Mouse (Mus musculus) forebrain, embryonic 16.5 days (tissue): ENCODE measurements around the gene Hs3st2. TPM values are rescaled to one million over a fixed set of nuclear protein-coding genes. Genes with fewer than 3 reads are reported as not detected.

ENCODE experiments used
- ATAC-seq: fragments of 200-750 bp; cut with Nextera tagmentation; 2 replicates; pipeline ENCODE4 v1.8.0; 2017; ENCODE audit warnings: mild to moderate bottlenecking, moderate library complexity
- H3K27ac ChIP-seq: fragments of 300-500 bp; sonication (generic); 2 replicates; pipeline ENCODE4 v1.5.1; 2014; ENCODE audit warnings: low read length, control low read depth
- H3K27me3 ChIP-seq: fragments of 300-500 bp; sonication (generic); replicated peaks from 2 replicates; pipeline ENCODE4 v1.6.1; 2014; ENCODE audit warnings: low read length; ENCODE audit not compliant: control insufficient read depth, insufficient read depth
- H3K36me3 ChIP-seq: fragments of 300-500 bp; sonication (generic); 2 replicates; pipeline ENCODE4 v1.6.1; 2014; ENCODE audit not compliant: control insufficient read depth, insufficient read depth
- H3K4me1 ChIP-seq: fragments of 300-500 bp; sonication (generic); replicated peaks from 2 replicates; pipeline ENCODE4 v1.6.1; 2014; ENCODE audit warnings: low read length; ENCODE audit not compliant: control insufficient read depth, insufficient read depth
- H3K4me2 ChIP-seq: fragments of 300-500 bp; sonication (generic); 2 replicates; pipeline ENCODE4 v1.6.1; 2014; ENCODE audit warnings: mild to moderate bottlenecking, low read length, control low read depth
- H3K4me3 ChIP-seq: fragments of 300-500 bp; sonication (generic); replicated peaks from 2 replicates; pipeline ENCODE4 v1.5.1; 2014; ENCODE audit warnings: mild to moderate bottlenecking, low read length, control low read depth
- H3K9ac ChIP-seq: fragments of 300-500 bp; sonication (generic); replicated peaks from 2 replicates; pipeline ENCODE4 v1.6.1; 2014; ENCODE audit warnings: low read depth, low read length, control low read depth
- H3K9me3 ChIP-seq: fragments of 300-500 bp; sonication (generic); 2 replicates; pipeline ENCODE4 v1.6.1; 2016; ENCODE audit warnings: low read length; ENCODE audit not compliant: control insufficient read depth
- WGBS: fragments of 180-500 bp; shearing (Covaris S2); extraction: QIAGEN DNeasy Blood & Tissue Kit; methylation state at CpG from one replicate; pipeline ENCODE4 v1.1.7; 2014; 5-methylcytosine and 5-hydroxymethylcytosine counted together
- polyA plus RNA-seq: library from polyadenylated mRNA; unstranded; fragments of >200 nt; fragmentation: Nextera tagmentation; extraction: Ambion mirVana; gene quantifications from 2 replicates; pipeline ENCODE4 v1.2.1, GENCODE M21; 2015

The Hs3st2 gene
- polyA plus RNA-seq, 1 experiment from 2014 or later, result 18.1 TPM

DNA sequence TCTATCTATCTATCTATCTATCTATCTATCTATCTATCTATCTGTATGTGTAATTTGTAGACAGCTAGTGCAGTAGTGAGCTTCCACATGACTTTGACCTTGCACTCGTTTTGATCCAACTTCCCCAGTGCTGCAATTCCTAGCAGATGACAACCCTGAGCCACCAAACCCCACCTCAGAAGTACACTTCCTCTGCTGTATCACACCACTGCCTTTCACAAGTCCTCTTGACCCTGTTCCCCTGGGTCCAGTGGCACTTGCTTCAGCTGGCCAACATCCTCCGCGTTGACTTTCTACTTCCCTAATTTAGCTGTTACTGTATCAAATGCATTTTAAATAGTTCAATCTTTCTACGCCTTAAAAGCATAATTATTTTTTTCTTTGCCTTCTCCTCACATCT lies 54.6 kb downstream of the Hs3st2 start:
- Histone ChIP-seq H3K4me1 (peaks cover 10% of the 10 kb centered on the region), H3K9me3 (no peaks in the 10 kb centered on the region), H3K4me3 (no peak overlapping the region), H3K27me3 (no peaks in the 10 kb centered on the region), H3K27ac (no peak overlapping the region), H3K9ac (no peak overlapping the region), H3K4me2 (no peak overlapping the region), H3K36me3 (no peaks in the 10 kb centered on the region)
- ATAC-seq, result no peak
- WGBS, result 89% methylated on average over 4 of the region's 4 CpGs

DNA sequence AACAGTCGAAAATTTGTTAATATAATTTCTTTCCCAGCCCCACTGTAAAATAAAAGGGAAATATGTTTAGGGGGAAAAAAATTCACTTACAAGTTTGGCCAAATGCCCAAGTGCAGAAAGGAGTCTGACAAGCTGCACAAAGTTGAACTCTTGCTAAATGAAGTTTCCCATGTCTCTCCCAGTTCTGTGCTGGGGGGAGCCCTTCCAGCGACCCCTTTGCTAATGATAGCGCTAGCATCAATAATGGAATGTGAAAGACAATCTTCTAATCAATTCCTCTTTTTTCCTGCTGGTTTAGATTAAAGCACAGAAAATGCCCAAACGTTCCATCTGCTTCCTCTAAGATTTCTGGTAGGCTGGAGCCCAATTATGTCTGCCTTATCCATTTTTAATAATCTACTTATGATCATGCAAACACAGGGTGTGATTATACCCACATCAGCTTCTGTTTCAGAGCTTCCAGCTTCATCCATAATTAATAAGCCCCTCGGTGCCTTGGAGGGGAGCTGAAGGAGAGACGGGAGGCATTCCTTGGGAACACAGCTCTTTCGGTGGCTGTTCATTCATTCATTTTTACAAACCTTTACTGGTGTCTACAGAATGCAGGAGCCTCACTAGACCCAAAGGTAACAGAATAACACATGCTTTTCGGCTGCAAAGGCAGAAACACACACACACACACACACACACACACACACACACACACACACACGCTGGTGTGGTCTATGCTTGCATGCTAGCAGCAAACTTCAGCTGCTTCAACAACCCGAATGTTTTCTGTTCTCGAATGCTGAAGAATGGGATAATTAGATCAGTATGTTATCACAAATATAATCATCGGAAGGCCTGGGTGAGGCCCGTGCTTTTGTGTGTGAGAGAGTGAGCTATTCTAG lies 59.5 kb downstream of the Hs3st2 start:
- H3K27ac ChIP-seq, result peak overlapping the region; percentile 71
- 23% methylated on average over 13 of the region's 13 CpGs for WGBS
- no peaks in the 10 kb centered on the region for H3K36me3 ChIP-seq
- H3K9ac ChIP-seq, result no peak overlapping the region
- H3K4me2 ChIP-seq, result peak overlapping the region; percentile 14; the same call in 1 of the 2 replicates
- H3K4me1 ChIP-seq, result peaks cover 15% of the 10 kb centered on the region
- H3K9me3 ChIP-seq, result no peaks in the 10 kb centered on the region
- ATAC-seq, result peak; percentile 92
- H3K4me3 ChIP-seq, result no peak overlapping the region
- no peaks in the 10 kb centered on the region for H3K27me3 ChIP-seq

DNA sequence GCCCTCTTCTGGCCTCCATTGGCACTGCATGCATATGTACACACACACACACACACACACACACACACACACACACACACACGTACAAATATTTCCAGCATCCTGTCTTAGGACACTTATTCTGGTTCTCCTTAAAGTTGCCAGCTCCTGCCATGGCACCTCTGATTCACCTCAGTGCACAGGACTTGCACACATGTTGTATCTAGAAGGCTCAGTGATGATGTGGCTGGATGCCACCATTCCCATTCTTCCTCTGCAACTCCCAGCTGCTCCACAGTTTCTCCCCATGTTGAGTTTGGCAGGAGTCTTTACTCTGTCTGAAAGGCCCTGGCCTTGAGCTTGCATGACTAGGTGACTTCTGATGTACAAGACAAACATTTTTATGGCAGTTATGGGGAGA lies 65.1 kb downstream of the Hs3st2 start:
- Histone ChIP-seq H3K27ac (no peak overlapping the region), H3K36me3 (no peaks in the 10 kb centered on the region), H3K4me3 (no peak overlapping the region), H3K9ac (no peak overlapping the region), H3K9me3 (no peaks in the 10 kb centered on the region), H3K4me2 (no peak overlapping the region), H3K4me1 (peaks cover under 1% of the 10 kb centered on the region), H3K27me3 (no peaks in the 10 kb centered on the region)
- ATAC-seq, result no peak
- WGBS, result 80% methylated on average over 1 of the region's 1 CpGs

DNA sequence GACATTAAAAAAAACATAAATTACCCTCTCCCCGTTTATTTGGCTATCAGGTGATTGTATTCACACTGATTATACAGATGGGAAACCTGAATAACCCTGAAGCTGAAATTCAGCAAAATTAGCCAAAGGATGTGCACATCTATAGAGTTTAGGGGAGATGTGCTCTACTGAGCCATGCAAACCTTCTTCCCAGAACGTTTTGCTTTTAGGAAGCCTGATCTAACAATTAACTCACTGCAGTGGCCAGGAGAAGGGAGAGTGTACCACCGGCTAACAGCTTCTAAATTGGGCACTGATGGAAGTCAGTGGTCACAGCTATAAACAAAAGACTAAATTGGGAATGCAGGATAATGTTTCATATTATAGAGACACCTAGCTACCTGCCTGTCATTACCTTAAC lies 66.4 kb downstream of the Hs3st2 start:
- Histone ChIP-seq H3K36me3 (no peaks in the 10 kb centered on the region), H3K27ac (no peak overlapping the region), H3K9me3 (no peaks in the 10 kb centered on the region), H3K4me3 (no peak overlapping the region), H3K4me2 (no peak overlapping the region), H3K27me3 (no peaks in the 10 kb centered on the region), H3K4me1 (no peaks in the 10 kb centered on the region), H3K9ac (no peak overlapping the region)
- WGBS, result 49% methylated on average over 3 of the region's 3 CpGs
- ATAC-seq, result no peak

DNA sequence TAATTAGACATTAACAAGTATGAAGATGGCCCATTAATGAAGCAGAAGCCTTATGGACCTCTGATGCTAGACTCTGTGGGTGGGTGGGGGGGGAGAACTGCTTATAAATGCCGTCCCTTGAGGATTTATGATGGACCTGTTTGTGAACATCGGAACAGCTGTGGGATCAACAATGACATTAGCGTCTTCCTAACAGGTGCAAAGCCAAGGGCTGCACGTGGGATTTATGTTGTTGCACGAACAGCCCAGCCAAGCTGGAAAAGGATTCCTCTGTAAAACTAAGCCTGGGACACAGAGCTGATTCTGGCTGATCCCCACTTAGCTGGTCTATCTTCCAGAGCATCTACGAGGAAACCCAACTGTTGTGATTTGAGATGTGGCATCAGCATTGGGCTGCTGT lies 69.0 kb downstream of the Hs3st2 start:
- WGBS, result 85% methylated on average over 6 of the region's 6 CpGs
- H3K9me3 ChIP-seq, result no peaks in the 10 kb centered on the region

DNA sequence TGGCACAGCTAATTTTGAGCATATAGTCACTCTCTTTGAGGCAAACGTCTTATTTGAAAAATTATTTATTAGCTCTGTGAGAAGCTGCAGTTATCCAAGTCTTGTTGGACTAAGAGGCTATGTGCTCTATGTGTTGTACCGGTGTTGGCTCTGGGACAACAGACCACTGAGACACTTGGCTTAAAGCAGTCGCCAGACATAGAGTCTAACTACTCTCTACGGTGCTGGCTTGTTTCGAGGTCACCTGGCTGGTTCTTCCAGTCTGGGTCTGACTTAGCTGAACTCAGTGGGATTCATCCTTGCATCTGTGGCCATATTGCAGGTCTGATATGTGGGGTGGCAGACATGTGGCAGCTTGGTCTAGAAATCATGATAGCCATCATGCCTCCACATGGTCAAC lies 72.8 kb downstream of the Hs3st2 start:
- Histone ChIP-seq H3K27ac (no peak overlapping the region), H3K4me1 (no peaks in the 10 kb centered on the region), H3K9me3 (no peaks in the 10 kb centered on the region), H3K9ac (no peak overlapping the region), H3K27me3 (no peaks in the 10 kb centered on the region), H3K36me3 (no peaks in the 10 kb centered on the region), H3K4me3 (no peak overlapping the region), H3K4me2 (no peak overlapping the region)
- no peak for ATAC-seq
- 90% methylated on average over 5 of the region's 5 CpGs for WGBS

More for the DNA sequence above, 69.0 kb downstream of the Hs3st2 start:
- H3K36me3 ChIP-seq, result no peaks in the 10 kb centered on the region
- H3K27ac ChIP-seq, result no peak overlapping the region
- no peak overlapping the region for H3K4me2 ChIP-seq
- H3K27me3 ChIP-seq, result no peaks in the 10 kb centered on the region
- H3K4me1 ChIP-seq, result no peaks in the 10 kb centered on the region
- H3K4me3 ChIP-seq, result no peak overlapping the region
- no peak for ATAC-seq
- H3K9ac ChIP-seq, result no peak overlapping the region

DNA sequence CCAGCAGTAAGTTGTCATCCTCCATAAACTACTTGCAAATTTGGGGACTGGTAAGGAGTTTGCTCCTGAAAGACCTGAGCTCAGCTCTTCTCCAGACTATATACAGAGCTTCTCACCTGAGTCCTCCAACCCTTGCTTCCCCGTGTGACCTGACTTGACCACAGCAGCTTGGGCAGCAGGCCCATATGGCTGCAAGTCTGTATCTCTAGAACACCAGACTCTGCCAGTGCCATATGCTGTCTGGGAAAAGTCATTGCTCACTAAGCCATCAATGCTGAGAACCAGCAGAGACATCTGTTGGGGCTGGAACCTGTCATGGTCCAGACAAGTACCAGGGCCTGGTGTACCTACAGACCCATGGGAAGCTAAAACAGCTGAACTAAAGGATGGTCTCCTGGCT lies 73.5 kb downstream of the Hs3st2 start:
- Histone ChIP-seq H3K27me3 (no peaks in the 10 kb centered on the region), H3K27ac (no peak overlapping the region), H3K9me3 (no peaks in the 10 kb centered on the region), H3K4me1 (no peaks in the 10 kb centered on the region), H3K4me3 (no peak overlapping the region), H3K4me2 (no peak overlapping the region), H3K36me3 (no peaks in the 10 kb centered on the region), H3K9ac (no peak overlapping the region)
- ATAC-seq, result no peak
- WGBS, result 89% methylated on average over 1 of the region's 1 CpGs

DNA sequence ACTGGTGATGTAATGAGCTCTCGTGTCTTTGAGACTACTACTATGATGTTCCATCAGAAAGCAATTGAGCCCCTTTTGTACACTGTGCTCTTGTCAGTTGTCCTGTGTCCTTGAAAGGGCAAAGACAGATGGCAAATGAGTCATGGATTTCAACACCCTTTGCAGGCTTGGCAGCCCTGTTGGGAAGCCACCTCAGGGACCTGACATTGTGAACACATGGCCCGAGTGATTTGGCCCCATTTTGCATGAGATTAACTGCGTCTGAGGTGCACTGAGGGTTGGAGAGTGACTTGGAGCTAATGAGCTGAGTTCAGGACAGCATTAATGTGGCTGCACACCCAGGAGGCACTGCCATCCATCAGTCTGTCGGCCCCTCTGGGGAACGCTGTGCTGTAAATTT lies 74.7 kb downstream of the Hs3st2 start:
- Histone ChIP-seq H3K4me1 (no peaks in the 10 kb centered on the region), H3K36me3 (no peaks in the 10 kb centered on the region), H3K9ac (no peak overlapping the region), H3K9me3 (no peaks in the 10 kb centered on the region), H3K27ac (no peak overlapping the region), H3K4me2 (no peak overlapping the region), H3K4me3 (no peak overlapping the region), H3K27me3 (no peaks in the 10 kb centered on the region)
- ATAC-seq, result no peak
- 77% methylated on average over 5 of the region's 5 CpGs for WGBS

DNA sequence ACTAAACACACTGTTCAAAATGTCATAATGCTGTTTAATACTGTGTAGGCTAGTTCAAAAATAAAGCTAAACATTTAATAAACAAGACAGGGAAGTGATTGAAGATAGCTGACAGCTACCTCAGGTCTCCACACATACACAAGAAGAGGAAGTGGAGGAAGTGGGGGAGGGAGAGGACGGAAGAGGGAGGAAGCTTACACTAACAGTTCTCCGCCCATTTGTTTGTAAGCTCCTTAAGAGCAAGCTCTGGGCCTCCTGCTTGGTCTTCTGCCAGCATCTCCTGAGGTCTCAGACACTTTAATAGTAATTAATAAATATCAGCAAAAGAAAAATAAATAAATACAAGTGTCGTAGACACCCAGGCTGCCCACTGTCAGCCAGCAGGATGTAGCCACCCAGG lies 77.8 kb downstream of the Hs3st2 start:
- H3K4me2 ChIP-seq, result no peak overlapping the region
- H3K9ac ChIP-seq, result no peak overlapping the region
- no peaks in the 10 kb centered on the region for H3K9me3 ChIP-seq
- no peak overlapping the region for H3K4me3 ChIP-seq
- no peaks in the 10 kb centered on the region for H3K4me1 ChIP-seq
- 70% methylated on average over 3 of the region's 3 CpGs for WGBS
- no peaks in the 10 kb centered on the region for H3K36me3 ChIP-seq
- H3K27ac ChIP-seq, result no peak overlapping the region
- ATAC-seq, result no peak
- no peaks in the 10 kb centered on the region for H3K27me3 ChIP-seq
